Mouse (Mus musculus) urinary bladder, adult 18-20 months (tissue): ENCODE measurements at regions not wholly inside any gene's neighbourhood (a gene's known extent, or its start where the extent isn't known, plus 50 kb on each side); places are given as distances from the start of the nearest gene placed in this dataset.

Source experiments
- DNase-seq, 2 experiments: peaks; one replicate each; pipeline ENCODE4 v3.0.0; 2022; ENCODE audit warnings: low spot score in 2 of 2, mixed read lengths in 2 of 2

GRCm38 (mm10) chr1:120759380-120759779, 157.2 kb downstream of the En1 start:
- no peak for DNase-seq

GRCm38 (mm10) chr1:120761364-120761763, 159.1 kb downstream of the En1 start:
- no peak for DNase-seq

GRCm38 (mm10) chr1:120762498-120762897, 160.3 kb downstream of the En1 start:
- DNase-seq, result no peak

GRCm38 (mm10) chr1:120762921-120763595, 160.8 kb downstream of the En1 start:
- no peak for DNase-seq

GRCm38 (mm10) chr1:120767054-120767453, 164.8 kb downstream of the En1 start:
- DNase-seq, result no peak

GRCm38 (mm10) chr1:120771269-120771668, 169.1 kb downstream of the En1 start:
- DNase-seq, result no peak

- DNase-seq, result no peak
Observed at GRCm38 (mm10) chr1:120776906-120777305, 174.7 kb downstream of the En1 start.

GRCm38 (mm10) chr1:120777468-120777867, 175.2 kb downstream of the En1 start:
- no peak for DNase-seq

GRCm38 (mm10) chr1:120795245-120795644, 193.0 kb downstream of the En1 start:
- no peak for DNase-seq

- DNase-seq, result no peak
Observed at GRCm38 (mm10) chr1:120801248-120801979, 199.2 kb downstream of the En1 start.

GRCm38 (mm10) chr1:120801980-120802364, 199.8 kb downstream of the En1 start:
- DNase-seq, result peak in 1 of 2 experiments; percentile 1

GRCm38 (mm10) chr1:120814441-120814840, 212.2 kb downstream of the En1 start:
- DNase-seq, result no peak

GRCm38 (mm10) chr1:120816237-120816820, 214.1 kb downstream of the En1 start:
- no peak for DNase-seq

GRCm38 (mm10) chr1:120817563-120817962, 215.3 kb downstream of the En1 start:
- no peak for DNase-seq

- DNase-seq, result no peak
Observed at GRCm38 (mm10) chr1:120831975-120832374, 229.8 kb downstream of the En1 start.

- no peak for DNase-seq
Observed at GRCm38 (mm10) chr1:120842596-120842995, 240.4 kb downstream of the En1 start.

- no peak for DNase-seq
Observed at GRCm38 (mm10) chr1:120846146-120846545, 243.9 kb downstream of the En1 start.

GRCm38 (mm10) chr1:120851860-120852503, 249.8 kb downstream of the En1 start:
- DNase-seq, result no peak

GRCm38 (mm10) chr1:120857566-120857965, 255.3 kb downstream of the En1 start:
- no peak for DNase-seq

- DNase-seq, result no peak
Observed at GRCm38 (mm10) chr1:120859546-120859945, 257.3 kb downstream of the En1 start.

- no peak for DNase-seq
Observed at GRCm38 (mm10) chr1:120872554-120872953, 270.3 kb downstream of the En1 start.

GRCm38 (mm10) chr1:120882959-120883549, 280.8 kb downstream of the En1 start:
- DNase-seq, result no peak
